Comparison of ENCODE assay signal across 8 mouse cellular contexts in genomic region chr7:110197176-110197575, GRCm38 (mm10).
"Had no signal": no experiment of that assay in that cellular context is flagged by ENCODE, and none has a peak within 500 bp of the region (broad histone marks: within the 10 kb centered on the region; RNA-seq: fewer than 3 reads in every experiment).

No protein-coding gene starts in this region.

- DNase-seq: kidney, postnatal 25 days; layer of hippocampus, adult 9-11 months; liver; lung, adult 18-20 months; lung, postnatal 10 days; lung, postnatal 36 days; thymus, adult 2 months; thymus, postnatal 25 days had no signal
